21 mouse cellular contexts compared by ENCODE assay signal in genomic region chr17:63310021-63310420, GRCm38 (mm10).
DNase-seq lines count a peak whose midpoint lies in the region; ATAC-seq and TF ChIP-seq lines count a peak whose summit lies in the region.
"Had no signal": no experiment of that assay in that cellular context is flagged by ENCODE, and none has a peak within 500 bp of the region (broad histone marks: within the 10 kb centered on the region; RNA-seq: fewer than 3 reads in every experiment).

No protein-coding gene starts in this region.

- H3K27me3 ChIP-seq in forebrain, embryonic 15.5 days: no peaks in the 10 kb centered on the region
- no peaks in the 10 kb centered on the region for H3K27me3 ChIP-seq in forebrain, embryonic 14.5 days (replicated peaks; ENCODE audit: control insufficient read depth, insufficient read depth, low read length)
- H3K27me3 ChIP-seq in liver, embryonic 12.5 days (replicated peaks): no peaks in the 10 kb centered on the region
- H3K27me3 ChIP-seq: CH12.LX; embryonic facial prominence, embryonic 12.5 days; Patski had no signal

- peak; percentile 53; the same call in 1 of the 2 replicates for ATAC-seq in forebrain, embryonic 15.5 days (replicated peaks)
- no peak for ATAC-seq in forebrain, embryonic 14.5 days
- no peak for ATAC-seq in liver, embryonic 12.5 days
- ATAC-seq: activated CD4-positive, CD25-positive, alpha-beta regulatory T cell, adult 4 months; CD4-positive, CD25-positive, alpha-beta regulatory T cell, adult 4 months; forebrain, postnatal 0 days; Patski had no signal

- no peak overlapping the region for H3K9ac ChIP-seq in forebrain, embryonic 15.5 days (replicated peaks)
- no peak overlapping the region for H3K9ac ChIP-seq in forebrain, embryonic 14.5 days (ENCODE audit: low read length)
- H3K9ac ChIP-seq in liver, embryonic 12.5 days: no peak overlapping the region
- H3K9ac ChIP-seq: embryonic facial prominence, embryonic 12.5 days; forebrain, postnatal 0 days had no signal

- no peaks in the 10 kb centered on the region for H3K4me1 ChIP-seq in forebrain, embryonic 15.5 days
- no peaks in the 10 kb centered on the region for H3K4me1 ChIP-seq in forebrain, embryonic 14.5 days (ENCODE audit: control insufficient read depth, insufficient read depth, low read length)
- H3K4me1 ChIP-seq in liver, embryonic 12.5 days: peaks cover 44% of the 10 kb centered on the region
- H3K4me1 ChIP-seq: embryonic facial prominence, embryonic 10.5 days; embryonic facial prominence, embryonic 12.5 days had no signal

- no peak overlapping the region for H3K4me3 ChIP-seq in forebrain, embryonic 15.5 days
- no peak overlapping the region for H3K4me3 ChIP-seq in forebrain, embryonic 14.5 days (ENCODE audit: low read depth, low read length)
- H3K4me3 ChIP-seq in liver, embryonic 12.5 days: no peak overlapping the region
- H3K4me3 ChIP-seq: embryonic facial prominence, embryonic 10.5 days; embryonic facial prominence, embryonic 12.5 days had no signal

- no peaks in the 10 kb centered on the region for H3K36me3 ChIP-seq in forebrain, embryonic 15.5 days
- H3K36me3 ChIP-seq in forebrain, embryonic 14.5 days (ENCODE audit: control insufficient read depth, insufficient read depth, low read length): no peaks in the 10 kb centered on the region
- peaks cover 6% of the 10 kb centered on the region; the same call in 1 of the 2 replicates for H3K36me3 ChIP-seq in liver, embryonic 12.5 days
- H3K36me3 ChIP-seq: embryonic facial prominence, embryonic 12.5 days had no signal

- no peak overlapping the region for H3K27ac ChIP-seq in forebrain, embryonic 15.5 days (replicated peaks)
- no peak overlapping the region for H3K27ac ChIP-seq in forebrain, embryonic 14.5 days (ENCODE audit: low read depth, low read length)
- H3K27ac ChIP-seq in liver, embryonic 12.5 days: peak overlapping the region; percentile 64; the same call in 1 of the 2 replicates
- H3K27ac ChIP-seq: embryonic facial prominence, embryonic 10.5 days; embryonic facial prominence, embryonic 12.5 days had no signal

- no peak for TF ChIP-seq CTCF in brain, embryonic 14.5 days (IDR thresholded peaks at IDR 0.05; ENCODE audit: borderline replicate concordance, extremely low read depth, insufficient read depth, insufficient read length)

- no peaks in the 10 kb centered on the region for H3K9me3 ChIP-seq in forebrain, embryonic 15.5 days
- no peaks in the 10 kb centered on the region for H3K9me3 ChIP-seq in forebrain, embryonic 14.5 days (replicated peaks; ENCODE audit: control insufficient read depth, low read length)
- H3K9me3 ChIP-seq in liver, embryonic 12.5 days (replicated peaks): peaks cover 7% of the 10 kb centered on the region; the same call in 1 of the 2 replicates
- H3K9me3 ChIP-seq: embryonic facial prominence, embryonic 12.5 days had no signal

- WGBS in forebrain, embryonic 15.5 days: 59% methylated on average over 3 of the region's 3 CpGs
- 68% methylated on average over 3 of the region's 3 CpGs for WGBS in forebrain, embryonic 14.5 days
- 69% methylated on average over 3 of the region's 3 CpGs for WGBS in liver, embryonic 12.5 days (ENCODE audit: insufficient replicate concordance)

- DNase-seq in forebrain, embryonic 14.5 days (ENCODE audit: low spot score): no peak
- DNase-seq in liver: no peak
- peak; percentile 36 for DNase-seq in brain, embryonic 14.5 days (ENCODE audit: low read depth)
- DNase-seq: adrenal gland, adult 8-10 months; adrenal gland, postnatal 14 days; adrenal gland, postnatal 36 days; B cell, adult 2 months; cerebellum, adult 11 months; cerebellum, adult 18-20 months; cerebellum, adult 8-10 months; cerebellum, postnatal 10 days; cerebellum, postnatal 25 days; forebrain, postnatal 0 days had no signal

- no peak for TF ChIP-seq POLR2A in brain, embryonic 14.5 days (IDR thresholded peaks at IDR 0.05; ENCODE audit: borderline replicate concordance, extremely low read depth, insufficient read depth, insufficient read length, poor library complexity, severe bottlenecking)

- no peak overlapping the region for H3K4me2 ChIP-seq in forebrain, embryonic 15.5 days (replicated peaks)
- H3K4me2 ChIP-seq in forebrain, embryonic 14.5 days (ENCODE audit: low read length): no peak overlapping the region
- H3K4me2 ChIP-seq in liver, embryonic 12.5 days: no peak overlapping the region
- H3K4me2 ChIP-seq: embryonic facial prominence, embryonic 12.5 days had no signal
